Mouse (Mus musculus): ENCODE measurements at regions not wholly inside any gene's neighbourhood (a gene's known extent, or its start where the extent isn't known, plus 50 kb on each side); places are given as distances from the start of the nearest gene placed in this dataset.

DNA sequence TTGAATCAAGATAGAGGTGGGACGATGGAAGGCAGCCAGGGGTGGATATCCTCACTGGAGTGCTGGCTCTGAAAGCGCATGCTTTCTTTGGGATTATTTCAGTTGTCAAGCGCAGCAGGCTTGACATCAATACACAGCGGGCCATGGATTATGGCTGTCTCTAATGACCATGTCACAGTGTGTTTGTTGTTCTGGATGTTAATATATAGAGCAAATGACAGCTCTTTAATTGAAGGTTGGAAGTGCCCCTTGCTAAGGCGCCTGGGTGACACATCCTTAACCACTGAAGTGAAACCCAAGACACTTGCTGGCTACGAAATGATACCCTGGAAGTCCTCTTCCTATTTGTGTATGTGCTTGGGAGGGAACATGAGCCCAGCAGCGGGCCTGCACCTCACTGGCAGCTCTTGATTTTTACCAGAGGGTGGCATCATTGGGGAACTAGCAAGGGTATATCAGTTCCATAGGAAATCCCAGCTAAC is 200.5 kb upstream of the Rasgrp1 start:
- Histone ChIP-seq H3K36me3 (ENCODE audit: control insufficient read depth, insufficient read depth, low read length) (no peaks in the 10 kb centered on the region), H3K4me3 (ENCODE audit: low read depth, low read length) (no peak overlapping the region), H3K27me3 (ENCODE audit: control insufficient read depth, insufficient read depth, low read length) (no peaks in the 10 kb centered on the region), H3K27ac (replicated peaks; ENCODE audit: low read depth, low read length) (no peak overlapping the region), H3K9me3 (ENCODE audit: control insufficient read depth, low read length) (no peaks in the 10 kb centered on the region), H3K4me2 (ENCODE audit: low read depth, severe bottlenecking) (no peak overlapping the region), H3K9ac (ENCODE audit: low read length) (no peak overlapping the region), H3K4me1 (ENCODE audit: control insufficient read depth, insufficient read depth, low read length) (peaks cover 7% of the 10 kb centered on the region)
- ATAC-seq (ENCODE audit: insufficient number of reproducible peaks, low FRiP score, low TSS enrichment, low read depth) (no peak), DNase-seq (ENCODE audit: low spot score) (no peak)
- 72% methylated on average over 7 of the region's 7 CpGs for WGBS

DNA sequence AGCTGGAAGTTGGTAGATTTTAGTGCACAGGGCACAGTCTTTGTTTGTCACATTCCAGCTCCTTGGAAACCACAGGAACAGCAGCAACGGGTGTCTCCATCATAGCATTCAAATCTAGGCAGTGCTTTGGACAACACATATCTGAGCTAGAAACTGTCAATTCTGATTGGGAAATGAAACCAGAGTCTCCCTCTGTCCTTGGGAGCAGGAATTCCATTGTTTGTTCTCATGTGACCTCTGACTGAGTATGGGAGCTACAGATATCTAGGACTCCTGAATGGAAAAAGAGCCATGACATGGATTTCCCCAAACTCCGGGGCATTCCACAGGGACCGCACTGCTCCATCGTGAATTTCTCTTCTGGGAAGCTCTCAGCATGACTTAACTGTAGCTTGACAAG is 205.5 kb upstream of the Rasgrp1 start:
- Histone ChIP-seq H3K4me3 (ENCODE audit: low read depth, low read length) (no peak overlapping the region), H3K36me3 (ENCODE audit: control insufficient read depth, insufficient read depth, low read length) (no peaks in the 10 kb centered on the region), H3K9me3 (ENCODE audit: control insufficient read depth, low read length) (no peaks in the 10 kb centered on the region), H3K27ac (replicated peaks; ENCODE audit: low read depth, low read length) (no peak overlapping the region), H3K9ac (ENCODE audit: low read length) (no peak overlapping the region), H3K27me3 (ENCODE audit: control insufficient read depth, insufficient read depth, low read length) (no peaks in the 10 kb centered on the region), H3K4me2 (ENCODE audit: low read depth, severe bottlenecking) (no peak overlapping the region), H3K4me1 (ENCODE audit: control insufficient read depth, insufficient read depth, low read length) (no peaks in the 10 kb centered on the region)
- 85% methylated on average over 4 of the region's 4 CpGs for WGBS
- no peak for ATAC-seq (ENCODE audit: insufficient number of reproducible peaks, low FRiP score, low TSS enrichment, low read depth)
- no peak for DNase-seq (ENCODE audit: low spot score)

DNA sequence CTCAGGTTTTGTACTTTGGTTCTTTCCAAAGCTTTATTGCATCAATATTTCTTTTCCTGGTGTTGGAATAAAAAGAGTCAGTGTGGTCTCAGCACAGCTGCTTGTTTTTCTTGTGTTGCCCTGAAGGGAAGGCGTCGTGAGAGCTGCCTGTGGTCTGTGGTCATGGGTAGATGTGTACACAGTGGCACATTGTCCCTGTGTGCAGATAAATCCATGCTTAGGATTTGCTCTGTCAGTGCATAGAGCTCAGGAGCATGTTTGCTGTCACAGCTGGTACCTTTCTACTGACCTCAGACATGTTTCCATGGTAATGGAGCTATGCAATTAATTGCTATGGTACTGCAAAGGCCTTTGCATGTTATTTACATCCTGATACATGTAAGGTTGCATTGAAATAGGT is 213.5 kb upstream of the Rasgrp1 start:
- ATAC-seq (ENCODE audit: insufficient number of reproducible peaks, low FRiP score, low TSS enrichment, low read depth) (peak; percentile 54; the same call in 1 of the 2 replicates), DNase-seq (ENCODE audit: low spot score) (no peak)
- WGBS, result 80% methylated on average over 2 of the region's 2 CpGs
- no peak overlapping the region for H3K4me3 ChIP-seq (ENCODE audit: low read depth, low read length)
- H3K36me3 ChIP-seq (ENCODE audit: control insufficient read depth, insufficient read depth, low read length), result no peaks in the 10 kb centered on the region
- H3K4me2 ChIP-seq (ENCODE audit: low read depth, severe bottlenecking), result no peak overlapping the region
- no peak overlapping the region for H3K9ac ChIP-seq (ENCODE audit: low read length)
- no peak overlapping the region for H3K27ac ChIP-seq (replicated peaks; ENCODE audit: low read depth, low read length)
- no peaks in the 10 kb centered on the region for H3K27me3 ChIP-seq (ENCODE audit: control insufficient read depth, insufficient read depth, low read length)
- no peaks in the 10 kb centered on the region for H3K9me3 ChIP-seq (ENCODE audit: control insufficient read depth, low read length)
- H3K4me1 ChIP-seq (ENCODE audit: control insufficient read depth, insufficient read depth, low read length), result no peaks in the 10 kb centered on the region

DNA sequence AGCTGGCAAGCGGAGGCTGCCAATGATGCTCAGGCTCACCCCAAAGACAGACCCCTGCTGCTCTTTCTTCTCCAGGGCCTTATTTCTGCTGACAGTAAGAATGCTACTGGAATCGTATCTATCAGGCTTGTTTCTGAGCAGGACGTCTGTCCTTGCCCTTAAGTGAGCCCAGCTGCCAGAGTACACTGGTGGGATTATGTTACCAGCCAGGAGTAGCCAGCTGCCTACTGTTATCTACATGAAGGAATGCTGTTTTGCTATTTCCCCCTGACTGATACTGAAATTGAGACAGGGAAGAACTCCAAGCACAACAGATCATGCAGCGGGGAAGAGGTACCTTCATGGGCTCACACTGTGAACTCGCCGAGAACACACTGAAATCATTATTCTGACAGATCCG is 228.2 kb upstream of the Rasgrp1 start:
- H3K27ac ChIP-seq (replicated peaks; ENCODE audit: low read depth, low read length), result no peak overlapping the region
- H3K9ac ChIP-seq (ENCODE audit: low read length), result no peak overlapping the region
- DNase-seq (ENCODE audit: low spot score), result no peak
- H3K27me3 ChIP-seq (ENCODE audit: control insufficient read depth, insufficient read depth, low read length), result no peaks in the 10 kb centered on the region
- no peaks in the 10 kb centered on the region for H3K9me3 ChIP-seq (ENCODE audit: control insufficient read depth, low read length)
- no peak for ATAC-seq (ENCODE audit: insufficient number of reproducible peaks, low FRiP score, low TSS enrichment, low read depth)
- no peak overlapping the region for H3K4me2 ChIP-seq (ENCODE audit: low read depth, severe bottlenecking)
- H3K4me3 ChIP-seq (ENCODE audit: low read depth, low read length), result no peak overlapping the region
- whole genome bisulfite sequencing, result 71% methylated on average over 7 of the region's 7 CpGs
- H3K4me1 ChIP-seq (ENCODE audit: control insufficient read depth, insufficient read depth, low read length), result no peaks in the 10 kb centered on the region
- no peaks in the 10 kb centered on the region for H3K36me3 ChIP-seq (ENCODE audit: control insufficient read depth, insufficient read depth, low read length)

DNA sequence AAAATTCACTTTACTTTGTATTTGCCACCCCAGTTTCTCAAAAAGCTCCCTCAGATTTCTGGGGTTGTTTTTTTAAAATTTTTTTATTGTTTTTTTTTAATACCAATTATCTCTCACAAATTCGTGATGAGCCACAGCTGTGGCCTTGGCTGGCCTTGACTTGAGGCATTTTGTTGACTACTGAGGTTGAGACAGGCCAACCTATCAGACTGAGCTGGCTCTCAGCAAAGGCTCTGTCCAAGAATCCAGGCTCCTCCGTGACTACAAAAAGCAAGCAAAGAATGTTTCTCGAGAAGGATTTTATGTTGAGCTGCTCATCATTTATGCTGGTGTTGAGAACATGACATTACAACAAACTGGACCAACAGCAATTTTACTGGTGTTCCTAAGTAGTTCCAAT is 244.6 kb upstream of the Rasgrp1 start:
- H3K27me3 ChIP-seq (ENCODE audit: control insufficient read depth, insufficient read depth, low read length), result no peaks in the 10 kb centered on the region
- 77% methylated on average over 3 of the region's 3 CpGs for WGBS
- no peak overlapping the region for H3K9ac ChIP-seq (ENCODE audit: low read length)
- H3K27ac ChIP-seq (replicated peaks; ENCODE audit: low read depth, low read length), result no peak overlapping the region
- no peaks in the 10 kb centered on the region for H3K36me3 ChIP-seq (ENCODE audit: control insufficient read depth, insufficient read depth, low read length)
- no peak for DNase-seq (ENCODE audit: low spot score)
- no peak overlapping the region for H3K4me3 ChIP-seq (ENCODE audit: low read depth, low read length)
- H3K9me3 ChIP-seq (ENCODE audit: control insufficient read depth, low read length), result no peaks in the 10 kb centered on the region
- no peaks in the 10 kb centered on the region for H3K4me1 ChIP-seq (ENCODE audit: control insufficient read depth, insufficient read depth, low read length)
- H3K4me2 ChIP-seq (ENCODE audit: low read depth, severe bottlenecking), result no peak overlapping the region
- ATAC-seq (ENCODE audit: insufficient number of reproducible peaks, low FRiP score, low TSS enrichment, low read depth), result no peak

DNA sequence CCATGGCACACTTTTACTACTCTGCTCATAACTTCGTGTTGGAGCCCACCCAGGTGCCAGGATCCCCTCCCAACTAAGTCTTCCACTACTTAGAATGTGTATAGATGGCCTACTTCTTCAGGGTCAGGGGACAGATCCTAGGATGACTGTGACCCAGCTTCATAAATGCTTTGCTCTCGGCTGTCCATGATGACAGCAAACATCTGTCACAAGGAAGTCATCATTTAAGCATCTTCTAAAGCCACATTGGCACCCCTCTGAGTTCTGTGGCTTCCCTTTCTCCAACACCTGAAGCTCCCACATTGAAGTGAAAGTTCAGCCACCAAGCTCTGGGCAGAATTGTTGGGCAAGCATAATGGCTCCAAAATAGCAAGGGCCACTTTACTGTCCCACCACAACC is 252.2 kb upstream of the Rasgrp1 start:
- Histone ChIP-seq H3K9me3 (ENCODE audit: control insufficient read depth, low read length) (no peaks in the 10 kb centered on the region), H3K4me2 (ENCODE audit: low read depth, severe bottlenecking) (no peak overlapping the region), H3K4me3 (ENCODE audit: low read depth, low read length) (no peak overlapping the region), H3K27ac (replicated peaks; ENCODE audit: low read depth, low read length) (no peak overlapping the region), H3K4me1 (ENCODE audit: control insufficient read depth, insufficient read depth, low read length) (no peaks in the 10 kb centered on the region), H3K9ac (ENCODE audit: low read length) (no peak overlapping the region), H3K27me3 (ENCODE audit: control insufficient read depth, insufficient read depth, low read length) (no peaks in the 10 kb centered on the region), H3K36me3 (ENCODE audit: control insufficient read depth, insufficient read depth, low read length) (no peaks in the 10 kb centered on the region)
- DNase-seq (ENCODE audit: low spot score) (no peak), ATAC-seq (ENCODE audit: insufficient number of reproducible peaks, low FRiP score, low TSS enrichment, low read depth) (no peak)
- 61% methylated on average over 2 of the region's 2 CpGs for WGBS

DNA sequence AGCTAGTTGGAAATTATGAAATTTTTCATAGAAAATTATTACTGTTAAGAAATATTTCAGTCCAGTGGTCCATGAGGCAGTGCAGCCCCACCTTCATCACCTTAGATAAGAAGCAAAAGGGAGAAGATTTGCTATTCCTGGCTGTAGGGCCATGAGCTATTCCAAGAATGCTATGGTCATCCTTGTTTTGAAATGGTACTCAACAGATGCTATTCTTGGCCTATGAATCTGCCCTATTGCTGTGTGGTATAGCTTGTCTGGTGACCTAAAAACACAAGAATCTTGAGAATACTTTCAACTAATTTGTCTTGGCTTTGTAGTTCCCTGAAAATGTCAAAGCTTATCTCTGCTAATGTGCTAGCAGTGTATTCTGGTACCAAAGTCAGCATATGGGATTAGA is 254.8 kb upstream of the Rasgrp1 start:
- Histone ChIP-seq H3K9ac (ENCODE audit: low read length) (no peak overlapping the region), H3K36me3 (ENCODE audit: control insufficient read depth, insufficient read depth, low read length) (no peaks in the 10 kb centered on the region), H3K27ac (replicated peaks; ENCODE audit: low read depth, low read length) (no peak overlapping the region), H3K9me3 (ENCODE audit: control insufficient read depth, low read length) (no peaks in the 10 kb centered on the region), H3K4me3 (ENCODE audit: low read depth, low read length) (no peak overlapping the region), H3K4me1 (ENCODE audit: control insufficient read depth, insufficient read depth, low read length) (no peaks in the 10 kb centered on the region), H3K4me2 (ENCODE audit: low read depth, severe bottlenecking) (no peak overlapping the region), H3K27me3 (ENCODE audit: control insufficient read depth, insufficient read depth, low read length) (no peaks in the 10 kb centered on the region)
- ATAC-seq (ENCODE audit: insufficient number of reproducible peaks, low FRiP score, low TSS enrichment, low read depth) (no peak), DNase-seq (ENCODE audit: low spot score) (no peak)

DNA sequence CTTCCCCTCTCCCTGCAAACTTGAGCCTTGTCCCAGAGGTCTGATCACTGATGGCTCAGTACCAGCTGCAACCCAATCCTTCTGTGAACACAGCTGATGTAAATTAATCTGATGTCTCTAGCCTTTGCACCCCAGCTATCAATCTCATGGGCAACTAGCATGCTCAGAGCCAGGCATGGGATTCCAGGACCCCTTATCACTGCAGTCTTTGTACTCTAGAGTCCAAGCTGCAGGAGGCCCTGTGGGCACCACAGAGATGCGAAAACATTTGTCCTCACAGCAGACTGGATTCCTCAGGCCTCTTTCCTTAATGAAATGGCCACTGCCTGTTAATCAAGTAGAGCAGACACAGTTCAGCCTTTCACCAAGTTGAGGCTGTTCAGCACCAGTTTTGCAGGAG is 272.0 kb upstream of the Rasgrp1 start:
- no peaks in the 10 kb centered on the region for H3K27me3 ChIP-seq (ENCODE audit: control insufficient read depth, insufficient read depth, low read length)
- no peak for DNase-seq (ENCODE audit: low spot score)
- H3K9me3 ChIP-seq (ENCODE audit: control insufficient read depth, low read length), result no peaks in the 10 kb centered on the region
- H3K9ac ChIP-seq (ENCODE audit: low read length), result no peak overlapping the region
- no peaks in the 10 kb centered on the region for H3K36me3 ChIP-seq (ENCODE audit: control insufficient read depth, insufficient read depth, low read length)
- 51% methylated on average over 1 of the region's 1 CpGs for whole genome bisulfite sequencing
- H3K4me3 ChIP-seq (ENCODE audit: low read depth, low read length), result no peak overlapping the region
- H3K4me2 ChIP-seq (ENCODE audit: low read depth, severe bottlenecking), result no peak overlapping the region
- H3K4me1 ChIP-seq (ENCODE audit: control insufficient read depth, insufficient read depth, low read length), result peaks cover 3% of the 10 kb centered on the region; the same call in 1 of the 2 replicates
- ATAC-seq (ENCODE audit: insufficient number of reproducible peaks, low FRiP score, low TSS enrichment, low read depth), result no peak
- no peak overlapping the region for H3K27ac ChIP-seq (replicated peaks; ENCODE audit: low read depth, low read length)

DNA sequence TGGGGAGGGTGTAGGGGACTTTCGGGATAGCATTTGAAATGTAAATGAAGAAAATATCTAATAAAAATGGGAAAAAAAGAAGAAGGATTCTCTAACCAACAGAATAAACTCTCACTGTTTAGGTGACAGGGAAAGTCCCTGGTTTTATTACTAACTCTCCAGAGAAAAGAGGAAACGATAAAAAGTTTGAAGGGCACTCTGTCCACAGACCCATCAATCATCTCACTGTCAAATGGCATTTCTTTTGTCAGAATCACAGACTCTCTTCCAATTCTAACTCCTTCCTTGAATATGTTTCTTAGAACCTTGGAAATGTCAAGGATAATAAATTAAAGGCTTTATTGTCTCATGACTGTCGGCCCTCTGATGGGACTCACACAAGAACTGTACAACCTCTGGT is 275.3 kb upstream of the Rasgrp1 start:
- Histone ChIP-seq H3K9ac (ENCODE audit: low read length) (no peak overlapping the region), H3K4me2 (ENCODE audit: low read depth, severe bottlenecking) (no peak overlapping the region), H3K36me3 (ENCODE audit: control insufficient read depth, insufficient read depth, low read length) (no peaks in the 10 kb centered on the region), H3K27ac (replicated peaks; ENCODE audit: low read depth, low read length) (no peak overlapping the region), H3K4me1 (ENCODE audit: control insufficient read depth, insufficient read depth, low read length) (peaks cover 3% of the 10 kb centered on the region; the same call in 1 of the 2 replicates), H3K4me3 (ENCODE audit: low read depth, low read length) (no peak overlapping the region), H3K9me3 (ENCODE audit: control insufficient read depth, low read length) (no peaks in the 10 kb centered on the region), H3K27me3 (ENCODE audit: control insufficient read depth, insufficient read depth, low read length) (no peaks in the 10 kb centered on the region)
- DNase-seq (ENCODE audit: low spot score) (no peak), ATAC-seq (ENCODE audit: insufficient number of reproducible peaks, low FRiP score, low TSS enrichment, low read depth) (no peak)
- WGBS, result 83% methylated on average over 3 of the region's 3 CpGs
